Mouse (Mus musculus) bone marrow macrophage, adult 2 months (primary cell): ENCODE measurements around the gene Ncapg.

Experiments used
- CTCF ChIP-seq: IDR thresholded peaks from 2 replicates; pipeline ENCODE4 v1.5.1; 2012; ENCODE audit warnings: low read depth, mild to moderate bottlenecking, low read length, moderate library complexity
- POLR2A ChIP-seq: IDR thresholded peaks from 2 replicates; pipeline ENCODE4 v1.6.1; 2012; ENCODE audit warnings: mild to moderate bottlenecking, low read depth, low read length, borderline replicate concordance

- TF ChIP-seq CTCF (no peak), POLR2A (no peak)
Measured at GRCm38 (mm10) chr5:45718848-45719488, 49.2 kb downstream of the Ncapg start.
